Mouse (Mus musculus) myocyte (in vitro differentiated cells): ENCODE data around the gene Slx4ip. TPM values are rescaled to one million over a fixed set of nuclear protein-coding genes. Genes with fewer than 3 reads are reported as not detected.

ENCODE experiments used
- H3K27me3 ChIP-seq: one replicate; pipeline ENCODE4 v1.6.1; 2011; ENCODE audit not compliant: control insufficient read depth, insufficient read depth, insufficient read length
- H3K36me3 ChIP-seq: one replicate; pipeline ENCODE4 v1.6.1; 2011; ENCODE audit not compliant: control insufficient read depth, insufficient read depth
- H3K4me2 ChIP-seq: one replicate; pipeline ENCODE4 v1.6.1; 2011; ENCODE audit warnings: low read depth, control low read depth
- H3K4me3 ChIP-seq: one replicate; pipeline ENCODE4 v1.5.1; 2011; ENCODE audit warnings: mild to moderate bottlenecking, control low read depth, moderate library complexity
- H3K79me2 ChIP-seq: one replicate; pipeline ENCODE4 v1.6.1; 2011; ENCODE audit not compliant: control insufficient read depth, insufficient read depth
- H3ac ChIP-seq: one replicate; pipeline ENCODE4 v1.6.1; 2011; ENCODE audit not compliant: control insufficient read depth, insufficient read length
- CEBPB ChIP-seq: IDR thresholded peaks from 2 replicates; pipeline ENCODE4 v1.6.1; 2011; ENCODE audit warnings: mild to moderate bottlenecking, moderate library complexity; ENCODE audit not compliant: poor library complexity, insufficient read depth, severe bottlenecking
- E2F4 ChIP-seq: IDR thresholded peaks from one replicate; pipeline ENCODE4 v1.6.1; 2011; ENCODE audit warnings: mild to moderate bottlenecking, control low read depth, moderate library complexity; ENCODE audit not compliant: insufficient read depth
- MAX ChIP-seq: IDR thresholded peaks from one replicate; pipeline ENCODE4 v1.6.1; 2011; ENCODE audit warnings: low read depth, mild to moderate bottlenecking, control low read depth
- MYOD1 ChIP-seq, 3 experiments: IDR thresholded peaks; one replicate each; pipeline ENCODE4 v1.6.1; 2011; ENCODE audit warnings: control low read depth in 2 of 3, low read depth in 2 of 3, mild to moderate bottlenecking in 2 of 3, moderate library complexity in 1 of 3; ENCODE audit not compliant: insufficient read length in 2 of 3, control insufficient read depth in 1 of 3
- MYOG ChIP-seq, 3 experiments: IDR thresholded peaks; one replicate each; pipeline ENCODE4 v1.6.1; 2011; ENCODE audit warnings: control low read depth in 2 of 3, low read depth in 2 of 3, mild to moderate bottlenecking in 2 of 3; ENCODE audit not compliant: insufficient read length in 2 of 3, control insufficient read depth in 1 of 3, insufficient read depth in 1 of 3
- POLR2A ChIP-seq: IDR thresholded peaks from one replicate; pipeline ENCODE4 v1.6.1; 2011; ENCODE audit warnings: low read depth, mild to moderate bottlenecking, control low read depth, moderate library complexity; ENCODE audit not compliant: insufficient read length
- POLR2AphosphoS2 ChIP-seq: IDR thresholded peaks from one replicate; pipeline ENCODE4 v1.6.1; 2011; ENCODE audit warnings: low read depth, control low read depth; ENCODE audit not compliant: insufficient read length
- REST ChIP-seq: IDR thresholded peaks from one replicate; pipeline ENCODE4 v1.6.1; 2011; ENCODE audit warnings: mild to moderate bottlenecking, control low read depth, moderate library complexity; ENCODE audit not compliant: insufficient read depth, insufficient read length
- SRF ChIP-seq: IDR thresholded peaks from one replicate; pipeline ENCODE4 v1.6.1; 2011; ENCODE audit warnings: low read depth; ENCODE audit not compliant: control insufficient read depth, insufficient read length
- TCF12 ChIP-seq: IDR thresholded peaks from one replicate; pipeline ENCODE4 v1.6.1; 2011; ENCODE audit warnings: mild to moderate bottlenecking, control low read depth; ENCODE audit not compliant: poor library complexity, insufficient read depth, severe bottlenecking
- TCF3 ChIP-seq: IDR thresholded peaks from one replicate; pipeline ENCODE4 v1.6.1; 2011; ENCODE audit warnings: low read depth, control low read depth; ENCODE audit not compliant: insufficient read length
- USF1 ChIP-seq: IDR thresholded peaks from one replicate; pipeline ENCODE4 v1.6.1; 2011; ENCODE audit warnings: low read depth, mild to moderate bottlenecking, control low read depth, moderate library complexity
- polyA plus RNA-seq: library from polyadenylated mRNA; unstranded; fragments of >200 nt; fragmentation: generic; extraction: Trizol; gene quantifications from one replicate; pipeline ENCODE4 v1.2.1, GENCODE M21; 2012; ENCODE audit warnings: missing spikeins

Slx4ip gene
- polyA plus RNA-seq, 1 experiment, result 1.2 TPM

GRCm38 (mm10) chr2:136908596-136908995, 17.6 kb downstream of the Slx4ip start:
- Histone ChIP-seq H3K4me3 (no peak overlapping the region), H3K79me2 (no peaks in the 10 kb centered on the region), H3K36me3 (no peaks in the 10 kb centered on the region), H3K27me3 (no peaks in the 10 kb centered on the region), H3K4me2 (no peak overlapping the region), H3ac (no peak overlapping the region)
- no peak for TF ChIP-seq E2F4
- TF ChIP-seq TCF3, result no peak
- TF ChIP-seq TCF12, result no peak
- TF ChIP-seq REST, result no peak
- TF ChIP-seq POLR2A, result no peak
- TF ChIP-seq MYOG (IDR thresholded peaks at IDR 0.05; ENCODE audit: control insufficient read depth in 1 of 3, insufficient read depth in 1 of 3, insufficient read length in 2 of 3, low read depth in 2 of 3), result no peak
- no peak for TF ChIP-seq USF1
- TF ChIP-seq MYOD1 (IDR thresholded peaks at IDR 0.05; ENCODE audit: control insufficient read depth in 1 of 3, insufficient read length in 2 of 3, low read depth in 2 of 3), result no peak
- TF ChIP-seq CEBPB, result no peak
- no peak for TF ChIP-seq SRF
- no peak for TF ChIP-seq MAX
- TF ChIP-seq POLR2AphosphoS2, result no peak

- H3K4me2 ChIP-seq, result no peak overlapping the region
- TF ChIP-seq E2F4 (no peak), SRF (no peak), MYOD1 (IDR thresholded peaks at IDR 0.05; ENCODE audit: control insufficient read depth in 1 of 3, insufficient read length in 2 of 3, low read depth in 2 of 3) (no peak), POLR2AphosphoS2 (no peak), TCF12 (no peak), REST (no peak), MAX (no peak)
- H3K4me3 ChIP-seq, result no peak overlapping the region
- no peak overlapping the region for H3ac ChIP-seq
- H3K79me2 ChIP-seq, result no peaks in the 10 kb centered on the region
- no peaks in the 10 kb centered on the region for H3K36me3 ChIP-seq
- no peaks in the 10 kb centered on the region for H3K27me3 ChIP-seq
Measured at GRCm38 (mm10) chr2:136909298-136909697, 18.3 kb downstream of the Slx4ip start.

- Histone ChIP-seq H3ac (no peak overlapping the region), H3K27me3 (no peaks in the 10 kb centered on the region), H3K36me3 (no peaks in the 10 kb centered on the region), H3K79me2 (no peaks in the 10 kb centered on the region), H3K4me2 (no peak overlapping the region), H3K4me3 (no peak overlapping the region)
- TF ChIP-seq E2F4 (no peak), POLR2A (no peak), MAX (no peak), POLR2AphosphoS2 (no peak)
Measured at GRCm38 (mm10) chr2:136911958-136912411, 21.0 kb downstream of the Slx4ip start.

- Histone ChIP-seq H3ac (no peak overlapping the region), H3K36me3 (no peaks in the 10 kb centered on the region), H3K4me3 (no peak overlapping the region), H3K4me2 (no peak overlapping the region), H3K27me3 (no peaks in the 10 kb centered on the region), H3K79me2 (no peaks in the 10 kb centered on the region)
- TF ChIP-seq TCF12 (no peak), E2F4 (no peak), TCF3 (no peak), CEBPB (no peak), MYOD1 (IDR thresholded peaks at IDR 0.05; ENCODE audit: control insufficient read depth in 1 of 3, insufficient read length in 2 of 3, low read depth in 2 of 3) (no peak), REST (no peak)
Measured at GRCm38 (mm10) chr2:136913021-136913420, 22.0 kb downstream of the Slx4ip start.

- H3K36me3 ChIP-seq, result no peaks in the 10 kb centered on the region
- no peak overlapping the region for H3K4me3 ChIP-seq
- H3K4me2 ChIP-seq, result no peak overlapping the region
- H3K79me2 ChIP-seq, result no peaks in the 10 kb centered on the region
- no peak overlapping the region for H3ac ChIP-seq
- TF ChIP-seq REST (no peak), TCF3 (no peak), TCF12 (no peak), MYOG (IDR thresholded peaks at IDR 0.05; ENCODE audit: control insufficient read depth in 1 of 3, insufficient read depth in 1 of 3, insufficient read length in 2 of 3, low read depth in 2 of 3) (no peak), MAX (no peak), POLR2A (no peak), E2F4 (no peak), SRF (no peak), CEBPB (no peak), USF1 (no peak), MYOD1 (IDR thresholded peaks at IDR 0.05; ENCODE audit: control insufficient read depth in 1 of 3, insufficient read length in 2 of 3, low read depth in 2 of 3) (no peak)
- H3K27me3 ChIP-seq, result no peaks in the 10 kb centered on the region
Measured at GRCm38 (mm10) chr2:136914334-136914902, 23.4 kb downstream of the Slx4ip start.
